15 mouse cellular contexts compared by ENCODE assay signal in the genomic region with DNA sequence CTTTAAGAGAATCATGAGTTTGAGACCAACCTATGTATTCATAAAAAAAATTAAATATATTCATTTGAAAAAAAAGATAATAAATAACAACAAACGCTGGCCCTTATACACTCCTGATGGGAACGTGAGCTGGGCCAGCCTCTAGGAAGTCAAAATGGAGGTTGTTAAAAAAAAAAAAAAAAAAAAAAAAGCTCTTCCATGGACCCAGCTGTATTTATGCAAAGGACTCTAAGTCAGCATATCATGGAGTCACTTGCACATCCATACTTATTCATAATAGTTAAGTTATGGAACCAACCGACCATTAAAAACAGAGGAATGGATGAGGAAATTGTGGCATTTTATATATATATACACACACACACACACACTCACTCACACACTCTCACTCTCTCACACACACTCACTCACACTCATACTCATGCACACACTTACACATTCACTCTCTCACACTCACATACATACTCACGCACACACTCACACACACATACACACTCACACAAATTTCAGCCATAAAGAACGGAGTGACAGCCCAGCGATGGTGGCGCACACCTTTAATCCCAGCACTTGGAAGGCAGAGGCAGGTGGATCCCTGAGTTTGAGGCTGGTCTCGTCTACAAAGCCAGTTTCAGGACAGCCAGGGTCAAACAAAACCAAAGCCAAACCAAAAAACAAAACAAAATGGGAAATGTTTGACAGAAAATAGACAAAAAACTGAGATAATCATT. TPM values are rescaled to one million over a fixed set of nuclear protein-coding genes. Genes with fewer than 3 reads are reported as not detected.
A peak's percentile ranks its signal among the peaks of the same experiment; 100 is the strongest.
DNase-seq lines count a peak whose midpoint lies in the region; ATAC-seq and TF ChIP-seq lines count a peak whose summit lies in the region.
"Had no signal": no experiment of that assay in that cellular context is flagged by ENCODE, and none has a peak within 500 bp of the region (broad histone marks: within the 10 kb centered on the region; RNA-seq: fewer than 3 reads in every experiment).

No protein-coding gene starts in this region.

- H3K4me2 ChIP-seq in kidney, embryonic 14.5 days (replicated peaks; ENCODE audit: low read depth, low read length), result no peak overlapping the region
- no peak overlapping the region for H3K4me2 ChIP-seq in midbrain, embryonic 11.5 days
- H3K4me2 ChIP-seq: embryonic facial prominence, embryonic 12.5 days; heart, embryonic 12.5 days; hindbrain, embryonic 15.5 days; midbrain, embryonic 12.5 days had no signal

- TF ChIP-seq POLR2A in kidney, adult 2 months (IDR thresholded peaks at IDR 0.05; ENCODE audit: low read depth, low read length), result no peak
- no peak for TF ChIP-seq POLR2A in bone marrow macrophage, adult 2 months (IDR thresholded peaks at IDR 0.05; ENCODE audit: borderline replicate concordance, low read depth, low read length)

- H3K9ac ChIP-seq in kidney, embryonic 14.5 days (ENCODE audit: low read depth, low read length), result no peak overlapping the region
- no peak overlapping the region for H3K9ac ChIP-seq in midbrain, embryonic 11.5 days (ENCODE audit: low read length)
- H3K9ac ChIP-seq: embryonic facial prominence, embryonic 12.5 days; heart, embryonic 12.5 days; hindbrain, embryonic 15.5 days; midbrain, embryonic 12.5 days had no signal

- no peak; the same call in 1 of the 2 replicates for ATAC-seq in kidney, embryonic 14.5 days (ENCODE audit: low FRiP score, low TSS enrichment)
- no peak for ATAC-seq in midbrain, embryonic 11.5 days (ENCODE audit: low FRiP score)
- ATAC-seq: forebrain, embryonic 14.5 days had no signal

- H3K27me3 ChIP-seq in kidney, adult 2 months (replicated peaks; ENCODE audit: control insufficient read depth, insufficient read depth, low read length), result no peaks in the 10 kb centered on the region
- H3K27me3 ChIP-seq in kidney, embryonic 14.5 days (ENCODE audit: control insufficient read depth, insufficient read depth, low read length), result no peaks in the 10 kb centered on the region
- no peaks in the 10 kb centered on the region for H3K27me3 ChIP-seq in midbrain, embryonic 11.5 days (ENCODE audit: control insufficient read depth, insufficient read depth, low read length)
- no peaks in the 10 kb centered on the region for H3K27me3 ChIP-seq in midbrain, embryonic 10.5 days (ENCODE audit: low read depth, poor library complexity, severe bottlenecking)
- H3K27me3 ChIP-seq: embryonic facial prominence, embryonic 12.5 days; heart, embryonic 12.5 days; hindbrain, embryonic 15.5 days; midbrain, embryonic 12.5 days had no signal

- H3K79me2 ChIP-seq in macrophage (ENCODE audit: inconsistent target), result peaks cover 92% of the 10 kb centered on the region

- peak overlapping the region; percentile 15; the same call in 1 of the 2 replicates for H3K27ac ChIP-seq in kidney, adult 2 months (ENCODE audit: insufficient read depth, low read depth, low read length)
- no peak overlapping the region for H3K27ac ChIP-seq in kidney, embryonic 14.5 days (ENCODE audit: low read depth, low read length)
- no peak overlapping the region for H3K27ac ChIP-seq in midbrain, embryonic 11.5 days (ENCODE audit: low read depth, low read length)
- H3K27ac ChIP-seq in midbrain, embryonic 10.5 days (replicated peaks), result no peak overlapping the region
- H3K27ac ChIP-seq in bone marrow macrophage, adult 2 months (ENCODE audit: insufficient read depth, low read depth, low read length), result peak overlapping the region; percentile 94
- peak overlapping the region; percentile 94 for H3K27ac ChIP-seq in macrophage
- H3K27ac ChIP-seq: embryonic facial prominence, embryonic 12.5 days; hindbrain, embryonic 15.5 days; midbrain, embryonic 12.5 days had no signal

- peaks cover 4% of the 10 kb centered on the region; the same call in 1 of the 2 replicates for H3K9me3 ChIP-seq in kidney, embryonic 14.5 days (ENCODE audit: control insufficient read depth, low read length)
- no peaks in the 10 kb centered on the region for H3K9me3 ChIP-seq in midbrain, embryonic 11.5 days (ENCODE audit: control insufficient read depth, low read length)
- H3K9me3 ChIP-seq in midbrain, embryonic 10.5 days (replicated peaks), result no peaks in the 10 kb centered on the region
- H3K9me3 ChIP-seq: embryonic facial prominence, embryonic 12.5 days; hindbrain, embryonic 15.5 days; midbrain, embryonic 12.5 days had no signal

- H3K36me3 ChIP-seq in kidney, adult 2 months (ENCODE audit: control insufficient read depth, insufficient read depth, low read length), result no peaks in the 10 kb centered on the region
- H3K36me3 ChIP-seq in kidney, embryonic 14.5 days (ENCODE audit: control insufficient read depth, insufficient read depth, low read length), result no peaks in the 10 kb centered on the region; the same call in 1 of the 2 replicates
- H3K36me3 ChIP-seq in midbrain, embryonic 11.5 days (ENCODE audit: control insufficient read depth, insufficient read depth, low read length), result no peaks in the 10 kb centered on the region
- H3K36me3 ChIP-seq in midbrain, embryonic 10.5 days, result no peaks in the 10 kb centered on the region
- peaks cover 12% of the 10 kb centered on the region; the same call in 1 of the 2 replicates for H3K36me3 ChIP-seq in macrophage (ENCODE audit: inconsistent target)
- H3K36me3 ChIP-seq: hindbrain, embryonic 15.5 days; midbrain, embryonic 12.5 days had no signal

- WGBS in kidney, adult 2 months, result 83% methylated on average over 8 of the region's 8 CpGs
- WGBS in kidney, embryonic 14.5 days, result 93% methylated on average over 8 of the region's 8 CpGs
- WGBS in midbrain, embryonic 11.5 days, result 96% methylated on average over 8 of the region's 8 CpGs
- 94% methylated on average over 8 of the region's 8 CpGs for WGBS in midbrain, embryonic 10.5 days
- 55% methylated on average over 8 of the region's 8 CpGs for WGBS in macrophage (ENCODE audit: missing documents)

- no peak for TF ChIP-seq CTCF in kidney, adult 2 months (conservative IDR thresholded peaks at IDR 0.05; ENCODE audit: insufficient read depth, insufficient read length, low read depth, low read length)
- no peak for TF ChIP-seq CTCF in bone marrow macrophage, adult 2 months (IDR thresholded peaks at IDR 0.05; ENCODE audit: low read depth, low read length)

- peaks cover 6% of the 10 kb centered on the region; the same call in 1 of the 2 replicates for H3K4me1 ChIP-seq in kidney, adult 2 months (ENCODE audit: control insufficient read depth, insufficient read depth, low read length)
- peaks cover 8% of the 10 kb centered on the region; the same call in 1 of the 2 replicates for H3K4me1 ChIP-seq in kidney, embryonic 14.5 days (ENCODE audit: control insufficient read depth, insufficient read depth, low read length)
- H3K4me1 ChIP-seq in midbrain, embryonic 11.5 days (ENCODE audit: control insufficient read depth, insufficient read depth, low read length), result no peaks in the 10 kb centered on the region
- peaks cover 3% of the 10 kb centered on the region; the same call in 1 of the 2 replicates for H3K4me1 ChIP-seq in midbrain, embryonic 10.5 days
- peaks cover 12% of the 10 kb centered on the region for H3K4me1 ChIP-seq in bone marrow macrophage, adult 2 months (ENCODE audit: control insufficient read depth, insufficient read depth, low read length)
- H3K4me1 ChIP-seq: heart, embryonic 12.5 days; hindbrain, embryonic 15.5 days; midbrain, embryonic 12.5 days had no signal

- DNase-seq in kidney, adult 2 months, result no peak
- DNase-seq in midbrain, embryonic 11.5 days (ENCODE audit: low spot score, missing footprints), result peak; percentile 54
- DNase-seq in midbrain, embryonic 10.5 days (ENCODE audit: low spot score), result no peak
- no peak for DNase-seq in adrenal gland, postnatal 4 days (ENCODE audit: low spot score in 2 of 2)
- DNase-seq in adrenal gland, postnatal 36 days, result no peak
- DNase-seq: cerebellum, adult 9-10 months; left cerebral cortex, postnatal 4 days had no signal

- no peak overlapping the region for H3K4me3 ChIP-seq in kidney, adult 2 months (ENCODE audit: insufficient read depth, low read depth, low read length)
- H3K4me3 ChIP-seq in kidney, embryonic 14.5 days (ENCODE audit: low read length), result no peak overlapping the region
- no peak overlapping the region for H3K4me3 ChIP-seq in midbrain, embryonic 11.5 days (ENCODE audit: low read depth, low read length)
- H3K4me3 ChIP-seq in midbrain, embryonic 10.5 days, result no peak overlapping the region
- peak overlapping the region; percentile 48 for H3K4me3 ChIP-seq in bone marrow macrophage, adult 2 months (ENCODE audit: insufficient read depth, low read length)
- H3K4me3 ChIP-seq in macrophage (ENCODE audit: inconsistent target), result peak overlapping the region; percentile 54; the same call in 1 of the 2 replicates
- H3K4me3 ChIP-seq: embryonic facial prominence, embryonic 12.5 days; heart, embryonic 12.5 days; hindbrain, embryonic 15.5 days; midbrain, embryonic 12.5 days had no signal

RNA-seq across cellular contexts. Expression of a gene that starts 6.5 kb away (rescaled TPM):
- polyA plus RNA-seq in kidney, adult 2 months (2012; rRNA removed), result 5.5 and 6.9 TPM in 2 replicates
- polyA plus RNA-seq in kidney, embryonic 14.5 days (2014; fragmentation: Nextera tagmentation; extraction: Ambion mirVana), result 35.2 and 41.3 TPM in 2 replicates
- polyA plus RNA-seq in midbrain, embryonic 11.5 days (2014; fragmentation: Nextera tagmentation; extraction: Ambion mirVana), result 10.4 and 12.1 TPM in 2 replicates
- polyA plus RNA-seq in midbrain, embryonic 10.5 days (2016; fragmentation: Nextera tagmentation; extraction: Ambion mirVana), result 10.0 TPM in 2 replicates
- polyA plus RNA-seq in bone marrow macrophage, adult 2 months (2012; ENCODE audit: insufficient read depth, insufficient read length, missing spikeins), result 97.4 and 98.2 TPM in 2 replicates
- total RNA-seq in macrophage (2018; cell fraction: chromatin; rRNA removed), result 100 to 1,000 TPM in 14 of 26 experiments, 10 to 100 TPM in 12; 43.7 to 128 (median 103) TPM
- 100 to 1,000 TPM in 12 of 26 experiments, 10 to 100 TPM in 14; 70.9 to 125 (median 96.1) TPM for total RNA-seq in macrophage (2018; cell fraction: cytosol; rRNA removed)
- total RNA-seq in macrophage (2018; cell fraction: nucleus; rRNA removed), result 100 to 1,000 TPM in 17 of 26 experiments, 10 to 100 TPM in 9; 60.2 to 219 (median 108) TPM
- polyA plus RNA-seq in macrophage (2018), result 86.3 to 116 TPM (median 89.4 TPM) in 3 replicates
- total RNA-seq in adrenal gland, postnatal 4 days (2021), result 10 to 100 TPM; 25.6 to 29.8 TPM
- 10 to 100 TPM; 20.3 to 22.3 TPM for total RNA-seq in adrenal gland, postnatal 36 days (2021)

Comparison
In these comparisons a context has a peak if more than half of its experiments do, and no peak if none do; other contexts are left out.
1. H3K27ac ChIP-seq: peak in kidney, adult 2 months (single experiment), bone marrow macrophage, adult 2 months (single experiment) and macrophage (single experiment); none in kidney, embryonic 14.5 days (single experiment), midbrain, embryonic 11.5 days (single experiment) and midbrain, embryonic 10.5 days (single experiment).
2. H3K4me3 ChIP-seq: peak in bone marrow macrophage, adult 2 months (single experiment) and macrophage (single experiment); none in kidney, adult 2 months (single experiment), kidney, embryonic 14.5 days (single experiment), midbrain, embryonic 11.5 days (single experiment) and midbrain, embryonic 10.5 days (single experiment).